Mouse (Mus musculus) brain, adult 10 weeks (tissue): ENCODE data around the gene Olfr530. TPM values are rescaled to one million over a fixed set of nuclear protein-coding genes. Genes with fewer than 3 reads are reported as not detected.

Experiments used
- polyA plus RNA-seq: library from polyadenylated mRNA; stranded (reverse); fragments of 350-450 nt; fragmentation: Illumina TruSeq; extraction: RNeasy Lipid Tissue Mini Kit (QIAGEN cat#74804); gene quantifications from one replicate; pipeline ENCODE4 v1.2.3, GENCODE M21; 2015; ENCODE audit warnings: low read depth, low replicate concordance

Gene Olfr530
- not detected for polyA plus RNA-seq

GRCm38 (mm10) chr7:140376231-140376630 is at the start of gene Olfr530:
Gene Olfr530, minus strand, starts transcription at chr7:140376331.

GRCm38 (mm10) chr7:140421539-140421938 is 45.4 kb upstream of the Olfr530 start, which contains the start of gene Olfr532:
Gene Olfr532, minus strand, starts transcription at chr7:140421639.

GRCm38 (mm10) chr7:140402818-140403217 is 26.7 kb upstream of the Olfr530 start, which contains the start of gene Olfr531:
Gene Olfr531, minus strand, starts transcription at chr7:140402918.

GRCm38 (mm10) chr7:140361571-140361970 is 14.6 kb downstream of the Olfr530 start, which contains the start of gene Olfr60:
Gene Olfr60, minus strand, starts transcription at chr7:140361671.

GRCm38 (mm10) chr7:140333717-140334116 is 42.4 kb downstream of the Olfr530 start, which contains the start of gene Olfr527:
Gene Olfr527, plus strand, starts transcription at chr7:140334017.

Other genes starting within 250 kb of the Olfr530 start
- gene Mtg1, start 238.8 kb downstream of the Olfr530 start, polyA plus RNA-seq, result 28.6 TPM
- gene Sprn, start 221.5 kb downstream of the Olfr530 start, polyA plus RNA-seq, result 96.6 TPM
- gene Olfr522, start 211.6 kb downstream of the Olfr530 start, polyA plus RNA-seq, result not detected
- gene Olfr523, start 203.1 kb downstream of the Olfr530 start, polyA plus RNA-seq, result not detected
- not detected for gene Olfr524, start 170.4 kb downstream of the Olfr530 start, polyA plus RNA-seq
- not detected for gene Cd163l1, start 158.1 kb downstream of the Olfr530 start, polyA plus RNA-seq
- not detected for gene 5830411N06Rik, start 129.0 kb downstream of the Olfr530 start, polyA plus RNA-seq
- not detected for gene Olfr525, start 55.5 kb downstream of the Olfr530 start, polyA plus RNA-seq
- not detected for gene Olfr527, start 42.3 kb downstream of the Olfr530 start, polyA plus RNA-seq
- not detected for gene Olfr60, start 14.7 kb downstream of the Olfr530 start, polyA plus RNA-seq
- not detected for gene Olfr531, start 26.6 kb upstream of the Olfr530 start, polyA plus RNA-seq
- not detected for gene Olfr532, start 45.3 kb upstream of the Olfr530 start, polyA plus RNA-seq
- not detected for gene Olfr533, start 87.0 kb upstream of the Olfr530 start, polyA plus RNA-seq
- not detected for gene Olfr535, start 107.9 kb upstream of the Olfr530 start, polyA plus RNA-seq
- gene Olfr536, start 131.1 kb upstream of the Olfr530 start, polyA plus RNA-seq, result not detected
- not detected for gene Olfr538, start 191.6 kb upstream of the Olfr530 start, polyA plus RNA-seq
- not detected for gene Olfr46, start 224.9 kb upstream of the Olfr530 start, polyA plus RNA-seq